Mouse (Mus musculus) neural tube, embryonic 12.5 days (tissue): ENCODE measurements around the gene G430095P16Rik. TPM values are rescaled to one million over a fixed set of nuclear protein-coding genes. Genes with fewer than 3 reads are reported as not detected.

ENCODE experiments used
- ATAC-seq: fragments of 200-750 bp; cut with Nextera tagmentation; 2 replicates; pipeline ENCODE4 v1.8.0; 2017; ENCODE audit warnings: low read depth, mild to moderate bottlenecking, moderate TSS enrichment, moderate library complexity; ENCODE audit not compliant: low FRiP score
- H3K27ac ChIP-seq: fragments of 300-500 bp; sonication (generic); 2 replicates; pipeline ENCODE4 v1.5.1; 2016
- H3K27me3 ChIP-seq: fragments of 300-500 bp; sonication (generic); replicated peaks from 2 replicates; pipeline ENCODE4 v1.6.1; 2016; ENCODE audit warnings: mild to moderate bottlenecking
- H3K36me3 ChIP-seq: fragments of 300-500 bp; sonication (generic); 2 replicates; pipeline ENCODE4 v1.6.1; 2016; ENCODE audit warnings: mild to moderate bottlenecking
- H3K4me1 ChIP-seq: fragments of 300-500 bp; sonication (generic); 2 replicates; pipeline ENCODE4 v1.6.1; 2016
- H3K4me2 ChIP-seq: fragments of 300-500 bp; sonication (generic); replicated peaks from 2 replicates; pipeline ENCODE4 v1.6.1; 2016; ENCODE audit warnings: mild to moderate bottlenecking
- H3K4me3 ChIP-seq: fragments of 300-500 bp; sonication (generic); 2 replicates; pipeline ENCODE4 v1.5.1; 2016
- H3K9ac ChIP-seq: fragments of 300-500 bp; sonication (generic); 2 replicates; pipeline ENCODE4 v1.6.1; 2016; ENCODE audit warnings: mild to moderate bottlenecking
- H3K9me3 ChIP-seq: fragments of 300-500 bp; sonication (generic); 2 replicates; pipeline ENCODE4 v1.6.1; 2016; ENCODE audit warnings: mild to moderate bottlenecking
- WGBS: fragments of 180-500 bp; shearing (Covaris S2); methylation state at CpG from one replicate; pipeline ENCODE4 v1.1.7; 2016; 5-methylcytosine and 5-hydroxymethylcytosine counted together
- polyA plus RNA-seq: library from polyadenylated mRNA; unstranded; fragments of >200 nt; fragmentation: Nextera tagmentation; extraction: Ambion mirVana; gene quantifications from 2 replicates; pipeline ENCODE4 v1.2.1, GENCODE M21; 2016

Gene G430095P16Rik
- polyA plus RNA-seq, 1 experiment from 2014 or later = 2.5 TPM

GRCm38 (mm10) chr8:84704867-84705831, 17.7 kb upstream of the G430095P16Rik start:
- Histone ChIP-seq H3K36me3 (no peaks in the 10 kb centered on the region), H3K27ac (no peak overlapping the region), H3K27me3 (peaks cover 75% of the 10 kb centered on the region), H3K4me1 (peaks cover 53% of the 10 kb centered on the region), H3K9ac (peak overlapping the region; percentile 38), H3K4me2 (peak overlapping the region; percentile 56), H3K4me3 (peak overlapping the region; percentile 26), H3K9me3 (no peaks in the 10 kb centered on the region)
- no peak for ATAC-seq
- WGBS = 1% methylated on average over 61 of the region's 61 CpGs

DNA sequence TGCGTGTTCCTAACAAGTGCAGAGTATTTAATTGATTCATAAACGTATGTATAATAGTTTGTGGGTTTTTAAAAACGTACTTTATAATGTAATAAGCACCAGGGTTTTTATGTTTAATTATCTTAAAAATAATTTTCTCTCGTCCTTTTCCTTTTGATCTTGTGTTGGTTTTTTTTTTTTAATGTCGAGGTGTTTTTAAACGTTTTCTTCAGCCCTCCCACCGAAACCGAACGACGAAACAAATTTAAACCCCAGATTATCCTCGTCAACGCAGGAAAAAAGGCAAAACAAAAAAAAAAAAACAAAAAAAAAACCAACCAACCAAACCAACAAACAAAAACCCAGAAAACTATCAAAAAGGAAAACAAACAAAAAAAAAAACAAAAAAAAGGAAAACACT, 16.8 kb upstream of the G430095P16Rik start:
- ATAC-seq = no peak
- Histone ChIP-seq H3K4me3 (peak overlapping the region; percentile 26; the same call in 1 of the 2 replicates), H3K36me3 (no peaks in the 10 kb centered on the region), H3K4me1 (peaks cover 57% of the 10 kb centered on the region), H3K27me3 (peaks cover 74% of the 10 kb centered on the region), H3K4me2 (peak overlapping the region; percentile 56), H3K9ac (no peak overlapping the region), H3K9me3 (no peaks in the 10 kb centered on the region), H3K27ac (no peak overlapping the region)
- 1% methylated on average over 12 of the region's 12 CpGs for WGBS

GRCm38 (mm10) chr8:84706610-84707266, 16.1 kb upstream of the G430095P16Rik start:
- H3K4me1 ChIP-seq = peaks cover 64% of the 10 kb centered on the region
- WGBS = 2% methylated on average over 42 of the region's 45 CpGs

GRCm38 (mm10) chr8:84707267-84707883, 15.4 kb upstream of the G430095P16Rik start:
- 2% methylated on average over 22 of the region's 22 CpGs for WGBS

More at GRCm38 (mm10) chr8:84706610-84707266, 16.1 kb upstream of the G430095P16Rik start:
- Histone ChIP-seq H3K9ac (peak overlapping the region; percentile 17), H3K9me3 (no peaks in the 10 kb centered on the region), H3K27me3 (peaks cover 66% of the 10 kb centered on the region), H3K27ac (no peak overlapping the region), H3K4me3 (peak overlapping the region; percentile 22), H3K4me2 (peak overlapping the region; percentile 44), H3K36me3 (no peaks in the 10 kb centered on the region)
- no peak for ATAC-seq

GRCm38 (mm10) chr8:84708071-84708541, 14.7 kb upstream of the G430095P16Rik start:
- WGBS = 4% methylated on average over 15 of the region's 15 CpGs
- peaks cover 76% of the 10 kb centered on the region for H3K4me1 ChIP-seq
- ATAC-seq = no peak

More at GRCm38 (mm10) chr8:84707267-84707883, 15.4 kb upstream of the G430095P16Rik start:
- H3K4me3 ChIP-seq = peak overlapping the region; percentile 22; the same call in 1 of the 2 replicates
- peaks cover 71% of the 10 kb centered on the region for H3K4me1 ChIP-seq
- H3K27ac ChIP-seq = no peak overlapping the region
- H3K9me3 ChIP-seq = no peaks in the 10 kb centered on the region
- no peak for ATAC-seq
- H3K4me2 ChIP-seq = peak overlapping the region; percentile 44
- peaks cover 60% of the 10 kb centered on the region for H3K27me3 ChIP-seq
- no peaks in the 10 kb centered on the region for H3K36me3 ChIP-seq
- H3K9ac ChIP-seq = peak overlapping the region; percentile 41; the same call in 1 of the 2 replicates

GRCm38 (mm10) chr8:84708774-84709475, 13.9 kb upstream of the G430095P16Rik start:
- ATAC-seq = peak; percentile 34
- WGBS = 13% methylated on average over 12 of the region's 12 CpGs
- Histone ChIP-seq H3K9ac (0 out of 2 replicates have a peak overlapping the region, but pooled peaks have one; percentile 17), H3K27ac (peak overlapping the region; percentile 33), H3K4me2 (peak overlapping the region; percentile 22), H3K4me3 (no peak overlapping the region), H3K4me1 (peaks cover 81% of the 10 kb centered on the region), H3K36me3 (no peaks in the 10 kb centered on the region), H3K27me3 (peaks cover 52% of the 10 kb centered on the region), H3K9me3 (no peaks in the 10 kb centered on the region)

More at GRCm38 (mm10) chr8:84708071-84708541, 14.7 kb upstream of the G430095P16Rik start:
- Histone ChIP-seq H3K4me3 (no peak overlapping the region; the same call in 1 of the 2 replicates), H3K27ac (no peak overlapping the region), H3K36me3 (no peaks in the 10 kb centered on the region), H3K4me2 (peak overlapping the region; percentile 44), H3K27me3 (peaks cover 52% of the 10 kb centered on the region), H3K9ac (peak overlapping the region; percentile 41; the same call in 1 of the 2 replicates), H3K9me3 (no peaks in the 10 kb centered on the region)

GRCm38 (mm10) chr8:84709931-84710330, 12.9 kb upstream of the G430095P16Rik start:
- Histone ChIP-seq H3K9ac (no peak overlapping the region), H3K36me3 (no peaks in the 10 kb centered on the region), H3K4me3 (no peak overlapping the region), H3K9me3 (no peaks in the 10 kb centered on the region), H3K4me1 (peaks cover 83% of the 10 kb centered on the region), H3K4me2 (no peak overlapping the region), H3K27ac (no peak overlapping the region), H3K27me3 (peaks cover 52% of the 10 kb centered on the region)
- WGBS = 95% methylated on average over 1 of the region's 1 CpGs
- no peak for ATAC-seq

- Histone ChIP-seq H3K4me1 (peaks cover 82% of the 10 kb centered on the region), H3K9me3 (no peaks in the 10 kb centered on the region), H3K4me3 (no peak overlapping the region), H3K4me2 (peak overlapping the region; percentile 31), H3K27ac (peak overlapping the region; percentile 75), H3K27me3 (peaks cover 52% of the 10 kb centered on the region), H3K9ac (peak overlapping the region; percentile 14; the same call in 1 of the 2 replicates), H3K36me3 (no peaks in the 10 kb centered on the region)
- WGBS = 51% methylated on average over 3 of the region's 3 CpGs
- ATAC-seq = no peak
These were observed 11.5 kb upstream of the G430095P16Rik start for GRCm38 (mm10) chr8:84711312-84711711.

DNA sequence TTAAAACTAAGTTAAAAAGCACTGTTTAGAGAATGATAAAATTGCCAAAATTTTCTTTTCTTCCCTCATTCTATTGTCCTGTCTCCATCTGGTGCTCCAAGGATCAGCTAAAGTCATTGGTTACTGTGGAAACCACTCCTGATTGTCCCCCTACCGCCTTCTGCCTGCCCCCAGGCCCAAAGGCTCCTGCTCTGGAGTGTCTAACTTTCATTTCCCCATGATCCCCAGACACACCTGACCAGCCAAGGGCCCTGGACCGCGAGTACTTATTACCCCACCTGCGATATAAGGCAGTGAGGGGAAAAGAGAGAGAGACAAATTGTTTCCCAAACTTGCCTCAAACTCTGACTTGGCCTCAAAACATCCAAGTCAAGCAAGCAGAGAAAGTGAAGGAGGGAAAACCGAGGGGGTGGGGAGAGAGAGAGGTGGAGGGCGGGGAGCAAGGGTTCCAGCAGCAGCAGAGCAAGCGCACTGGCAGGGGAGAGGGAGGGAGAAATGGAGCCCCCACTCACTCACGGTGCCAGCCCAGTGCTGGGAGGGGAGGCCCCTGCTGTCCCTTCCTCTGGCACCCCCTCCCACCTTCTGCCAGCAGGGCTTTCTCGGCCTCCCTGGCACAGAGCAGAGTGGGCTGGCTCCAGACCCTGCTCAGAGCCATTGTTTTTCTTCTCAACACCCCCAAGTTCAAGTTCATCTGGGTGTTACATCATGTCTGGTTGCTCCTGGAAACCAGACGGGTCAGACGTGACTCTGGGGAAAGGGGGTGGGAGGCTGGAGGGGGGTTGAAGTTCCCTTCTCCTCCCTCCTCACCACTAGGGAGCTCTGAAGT, 10.7 kb upstream of the G430095P16Rik start:
- no peak overlapping the region for H3K4me3 ChIP-seq

DNA sequence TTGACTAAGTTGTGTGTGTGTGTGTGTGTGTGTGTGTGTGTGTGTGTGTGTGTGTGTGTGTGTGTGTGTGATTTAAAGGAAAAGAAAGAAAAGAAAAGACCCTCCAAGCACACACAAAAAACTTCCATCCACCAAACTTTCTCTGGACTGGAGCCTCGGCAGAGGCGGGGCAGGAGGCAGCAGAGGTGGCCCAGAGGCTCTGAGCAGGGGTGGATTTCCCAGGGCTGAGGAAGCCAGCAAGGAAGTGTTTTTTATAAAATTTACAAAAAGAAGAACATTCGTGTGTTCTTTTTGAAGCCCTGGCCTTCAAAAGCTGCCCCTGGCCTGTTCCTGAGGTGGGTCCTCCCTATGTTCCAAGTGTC, 10.1 kb upstream of the G430095P16Rik start:
- Histone ChIP-seq H3K27me3 (peaks cover 52% of the 10 kb centered on the region), H3K4me1 (peaks cover 71% of the 10 kb centered on the region), H3K9ac (no peak overlapping the region), H3K4me3 (no peak overlapping the region), H3K27ac (peak overlapping the region; percentile 87), H3K36me3 (0 out of 2 replicates have a peak, but pooled peaks cover 4% of the 10 kb centered on the region), H3K9me3 (no peaks in the 10 kb centered on the region), H3K4me2 (peak overlapping the region; percentile 25)
- WGBS = 18% methylated on average over 3 of the region's 3 CpGs
- peak; percentile 29 for ATAC-seq

More for the DNA sequence above, 10.7 kb upstream of the G430095P16Rik start:
- Histone ChIP-seq H3K4me1 (peaks cover 77% of the 10 kb centered on the region), H3K9ac (no peak overlapping the region), H3K27me3 (peaks cover 52% of the 10 kb centered on the region), H3K36me3 (0 out of 2 replicates have a peak, but pooled peaks cover 4% of the 10 kb centered on the region), H3K27ac (peak overlapping the region; percentile 87), H3K4me2 (peak overlapping the region; percentile 31), H3K9me3 (no peaks in the 10 kb centered on the region)
- ATAC-seq = peak; percentile 88
- WGBS = 10% methylated on average over 10 of the region's 11 CpGs
